Mouse (Mus musculus): Measurements from ENCODE around the gene Shld1.

DNA sequence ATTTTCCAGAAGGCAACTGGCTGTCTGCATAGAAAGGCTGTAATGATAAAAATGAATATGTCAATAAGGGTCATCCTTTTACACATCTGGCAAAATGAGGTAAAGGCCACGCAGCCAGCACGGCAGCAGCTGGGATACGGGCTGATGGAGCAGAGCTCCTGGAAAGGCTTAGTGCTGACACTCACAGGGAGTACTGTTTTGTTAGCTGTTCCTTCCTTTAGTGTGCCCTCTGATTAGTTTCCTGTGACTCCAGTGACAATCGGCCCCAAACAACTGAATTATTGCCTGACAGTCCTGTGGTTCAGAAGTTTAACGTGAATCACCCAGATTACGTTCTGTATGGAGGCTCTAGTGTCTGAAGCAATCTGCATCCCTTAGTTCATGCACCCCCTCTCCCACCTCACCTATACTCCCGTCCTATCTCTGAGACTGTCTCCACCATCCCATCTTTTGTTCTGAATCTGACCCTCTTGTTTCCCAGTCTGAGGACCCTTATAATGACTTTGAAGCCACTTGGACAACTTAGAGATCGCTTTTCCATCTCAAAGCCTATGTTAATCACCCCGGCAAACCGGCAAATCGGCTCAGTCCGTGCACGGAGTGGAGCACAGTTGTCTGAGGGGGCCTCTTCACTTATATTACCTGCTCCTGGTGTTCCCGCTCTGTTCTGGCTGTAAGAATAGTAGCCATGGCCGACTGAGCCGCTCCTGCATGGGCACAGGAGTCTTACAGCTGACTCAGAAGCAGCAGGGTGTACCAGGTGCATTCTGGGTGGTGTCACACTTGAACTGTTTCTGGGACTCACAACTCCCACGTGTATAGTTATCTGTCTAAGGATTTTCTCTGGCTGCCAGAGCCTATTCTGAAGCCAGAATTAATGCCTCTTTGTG lies 39.6 kb upstream of the Shld1 start:
- TF ChIP-seq CTCF (IDR thresholded peaks at IDR 0.05; ENCODE audit: low read depth, low read length) (no peak), POLR2A (IDR thresholded peaks at IDR 0.05; ENCODE audit: insufficient read depth, low read length) (no peak)

Measured in ES-Bruce4 (cell line).